ENCODE assay signal across 8 mouse cellular contexts in genomic region chr4:97772084-97772484, GRCm38 (mm10). TPM values are rescaled to one million over a fixed set of nuclear protein-coding genes. Genes with fewer than 3 reads are reported as not detected.
DNase-seq lines count a peak whose midpoint lies in the region; ATAC-seq lines count a peak whose summit lies in the region.

No protein-coding gene starts in this region.

- H3K27me3 ChIP-seq in hindbrain, embryonic 14.5 days (ENCODE audit: control insufficient read depth, insufficient read depth, low read length) = peaks cover 18% of the 10 kb centered on the region; the same call in 1 of the 2 replicates

- peak overlapping the region; percentile 92 for H3K4me2 ChIP-seq in hindbrain, embryonic 14.5 days (replicated peaks)

- peak; percentile 93 for ATAC-seq in hindbrain, embryonic 14.5 days (ENCODE audit: low FRiP score)

- peak overlapping the region; percentile 41 for H3K4me3 ChIP-seq in hindbrain, embryonic 14.5 days (replicated peaks; ENCODE audit: low read length)

- H3K9me3 ChIP-seq in hindbrain, embryonic 14.5 days (ENCODE audit: control insufficient read depth, low read length) = no peaks in the 10 kb centered on the region

- under 1% methylated on average over 25 of the region's 25 CpGs for whole genome bisulfite sequencing in hindbrain, embryonic 14.5 days

- H3K9ac ChIP-seq in hindbrain, embryonic 14.5 days = peak overlapping the region; percentile 66

- H3K27ac ChIP-seq in hindbrain, embryonic 14.5 days = peak overlapping the region; percentile 89

- no peaks in the 10 kb centered on the region for H3K36me3 ChIP-seq in hindbrain, embryonic 14.5 days (replicated peaks; ENCODE audit: control insufficient read depth, insufficient read depth)

- DNase-seq in T-cell, adult 2 months (ENCODE audit: low spot score) = peak; percentile 93
- peak; percentile 97 to 98 for DNase-seq in cerebellum, postnatal 25 days
- peak; percentile 84 to 91 for DNase-seq in frontal cortex, postnatal 25 days (ENCODE audit: low spot score in 2 of 2)
- DNase-seq in hindbrain, embryonic 14.5 days (ENCODE audit: low spot score) = peak; percentile 89
- DNase-seq in left cerebral cortex, adult 11 months (ENCODE audit: low spot score) = peak; percentile 94
- peak; percentile 99 for DNase-seq in lung, postnatal 36 days
- peak; percentile 93 for DNase-seq in retina, embryonic 14.5 days (ENCODE audit: low spot score)
- peak; percentile 94 to 97 for DNase-seq in thymus, postnatal 36 days

- H3K4me1 ChIP-seq in hindbrain, embryonic 14.5 days (replicated peaks; ENCODE audit: control insufficient read depth, insufficient read depth, low read length) = 0 out of 2 replicates have a peak, but pooled peaks cover 3% of the 10 kb centered on the region

RNA-seq across cellular contexts. Expression of gene Nfia, which starts 0.5 kb away (rescaled TPM):
- polyA plus RNA-seq in hindbrain, embryonic 14.5 days (2014; fragmentation: Nextera tagmentation; extraction: Ambion mirVana) = 47.8 and 49.2 TPM in 2 replicates

RNA-seq across cellular contexts. Expression of gene E130114P18Rik, which starts 5.8 kb away (rescaled TPM):
- 26.3 and 28.0 TPM in 2 replicates for polyA plus RNA-seq in hindbrain, embryonic 14.5 days (2014; fragmentation: Nextera tagmentation; extraction: Ambion mirVana)

Comparison
In these comparisons a context has a peak if more than half of its experiments do, and no peak if none do; other contexts are left out.
1. Peak in every context shown above with its lines: DNase-seq, ATAC-seq, H3K4me3 ChIP-seq and H3K27ac ChIP-seq.